Mouse (Mus musculus) liver, embryonic 11.5 days (tissue): Measurements from ENCODE around the gene Pgm2. TPM values are rescaled to one million over a fixed set of nuclear protein-coding genes. Genes with fewer than 3 reads are reported as not detected.
A peak's percentile ranks its signal among the peaks of the same experiment; 100 is the strongest.

Source experiments
- ATAC-seq: fragments of 200-750 bp; cut with Nextera tagmentation; replicated peaks from 2 replicates; pipeline ENCODE4 v1.8.0; 2017; ENCODE audit warnings: moderate number of reproducible peaks, mild to moderate bottlenecking, moderate TSS enrichment, moderate library complexity; ENCODE audit not compliant: low FRiP score
- DNase-seq: peaks from one replicate; pipeline ENCODE4 v3.0.0-alpha.2; 2017; ENCODE audit warnings: low spot score
- H3K27ac ChIP-seq: fragments of 300-500 bp; sonication (generic); 2 replicates; pipeline ENCODE4 v1.5.1; 2014; ENCODE audit warnings: mild to moderate bottlenecking, low read depth, low read length, control low read depth
- H3K27me3 ChIP-seq: fragments of 300-500 bp; sonication (generic); replicated peaks from 2 replicates; pipeline ENCODE4 v1.6.1; 2014; ENCODE audit warnings: low read length, mixed read lengths; ENCODE audit not compliant: control insufficient read depth, insufficient read depth
- H3K36me3 ChIP-seq: fragments of 300-500 bp; sonication (generic); 2 replicates; pipeline ENCODE4 v1.6.1; 2014; ENCODE audit warnings: mild to moderate bottlenecking, low read length, moderate library complexity, mixed read lengths; ENCODE audit not compliant: control insufficient read depth, insufficient read depth
- H3K4me1 ChIP-seq: fragments of 300-500 bp; sonication (generic); replicated peaks from 2 replicates; pipeline ENCODE4 v1.6.1; 2014; ENCODE audit warnings: low read length, mixed read lengths; ENCODE audit not compliant: control insufficient read depth, insufficient read depth
- H3K4me2 ChIP-seq: fragments of 300-500 bp; sonication (generic); 2 replicates; pipeline ENCODE4 v1.6.1; 2014; ENCODE audit warnings: mild to moderate bottlenecking, control low read depth, moderate library complexity
- H3K4me3 ChIP-seq: fragments of 300-500 bp; sonication (generic); 2 replicates; pipeline ENCODE4 v1.5.1; 2014; ENCODE audit warnings: low read depth, low read length, control low read depth
- H3K9ac ChIP-seq: fragments of 300-500 bp; sonication (generic); 2 replicates; pipeline ENCODE4 v1.6.1; 2014; ENCODE audit warnings: low read depth, low read length, control low read depth
- H3K9me3 ChIP-seq: fragments of 300-500 bp; sonication (generic); 2 replicates; pipeline ENCODE4 v1.6.1; 2016; ENCODE audit warnings: low read length, inconsistent platforms, mixed read lengths; ENCODE audit not compliant: control insufficient read depth
- WGBS: fragments of 180-500 bp; shearing (Covaris S2); extraction: QIAGEN DNeasy Blood & Tissue Kit; methylation state at CpG from one replicate; pipeline ENCODE4 v1.1.7; 2014; 5-methylcytosine and 5-hydroxymethylcytosine counted together
- polyA plus RNA-seq: library from polyadenylated mRNA; unstranded; fragments of >200 nt; fragmentation: Nextera tagmentation; extraction: Ambion mirVana; gene quantifications from 2 replicates; pipeline ENCODE4 v1.2.1, GENCODE M21; 2014

Gene Pgm2
- polyA plus RNA-seq, 1 experiment from 2014 or later: 54.4 TPM

DNA sequence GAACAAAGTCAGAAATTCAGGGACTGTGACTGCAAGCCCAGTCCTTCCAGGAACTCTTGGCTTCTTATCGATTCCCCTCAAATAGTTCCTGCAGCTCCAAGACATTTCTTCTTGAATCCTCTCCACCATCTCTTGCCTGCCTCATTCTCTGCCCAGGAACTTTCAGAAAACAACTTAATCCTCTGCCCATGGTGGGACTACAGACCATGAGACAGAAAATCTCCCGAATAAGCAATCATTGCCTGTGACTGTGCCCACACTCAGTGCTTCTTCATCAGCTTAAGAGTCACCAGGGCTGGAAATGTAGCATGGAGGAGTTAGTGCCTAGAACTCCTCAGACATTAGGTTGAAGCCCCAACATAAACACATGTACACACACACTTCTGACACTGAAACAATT is 25.2 kb upstream of the Pgm2 start:
- no peaks in the 10 kb centered on the region for H3K36me3 ChIP-seq
- H3K27ac ChIP-seq: no peak overlapping the region
- no peaks in the 10 kb centered on the region for H3K9me3 ChIP-seq
- no peak for ATAC-seq
- 73% methylated on average over 2 of the region's 2 CpGs for WGBS
- H3K4me2 ChIP-seq: no peak overlapping the region
- H3K27me3 ChIP-seq: no peaks in the 10 kb centered on the region
- H3K9ac ChIP-seq: no peak overlapping the region
- no peaks in the 10 kb centered on the region for H3K4me1 ChIP-seq
- H3K4me3 ChIP-seq: no peak overlapping the region
- DNase-seq: no peak

DNA sequence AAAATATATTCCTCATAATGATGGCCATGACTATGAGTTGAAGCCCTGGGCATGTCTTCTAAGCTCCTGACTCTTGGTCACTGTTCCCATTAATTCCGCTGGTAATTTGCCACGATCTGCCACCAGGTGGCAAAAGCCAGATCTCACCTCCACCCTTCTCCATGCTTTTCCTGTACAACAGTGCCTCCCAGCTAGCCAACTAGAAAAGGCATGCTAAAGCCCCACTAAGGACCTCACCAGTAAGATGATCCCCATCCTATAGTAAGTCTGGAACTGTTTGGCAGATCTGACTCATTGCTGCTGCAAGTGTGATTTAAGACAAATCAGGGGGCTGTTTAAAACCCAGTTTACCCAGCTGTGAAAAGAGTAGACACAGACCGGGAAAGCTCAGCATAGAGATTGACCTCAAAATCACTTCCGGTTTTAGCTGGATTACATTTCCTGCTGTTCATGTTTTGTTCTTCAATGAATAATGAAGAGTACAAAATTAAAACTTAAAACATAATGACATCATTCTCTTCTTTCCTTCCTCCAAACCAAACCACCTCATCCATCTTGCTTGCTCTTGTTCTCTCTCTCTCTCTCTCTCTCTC is 22.6 kb upstream of the Pgm2 start:
- Histone ChIP-seq H3K4me2 (no peak overlapping the region), H3K36me3 (no peaks in the 10 kb centered on the region), H3K4me1 (no peaks in the 10 kb centered on the region), H3K27ac (no peak overlapping the region), H3K4me3 (no peak overlapping the region), H3K9ac (no peak overlapping the region), H3K9me3 (no peaks in the 10 kb centered on the region), H3K27me3 (no peaks in the 10 kb centered on the region)
- WGBS: 27% methylated on average over 4 of the region's 4 CpGs
- DNase-seq (no peak), ATAC-seq (peak; percentile 62; the same call in 1 of the 2 replicates)

- Histone ChIP-seq H3K4me2 (no peak overlapping the region), H3K9me3 (no peaks in the 10 kb centered on the region), H3K36me3 (no peaks in the 10 kb centered on the region), H3K4me1 (no peaks in the 10 kb centered on the region), H3K9ac (no peak overlapping the region), H3K4me3 (no peak overlapping the region), H3K27ac (no peak overlapping the region), H3K27me3 (no peaks in the 10 kb centered on the region)
- 68% methylated on average over 2 of the region's 2 CpGs for WGBS
- no peak for DNase-seq
- ATAC-seq: no peak
Observed at GRCm38 (mm10) chr5:64070742-64071476, 21.8 kb upstream of the Pgm2 start.

DNA sequence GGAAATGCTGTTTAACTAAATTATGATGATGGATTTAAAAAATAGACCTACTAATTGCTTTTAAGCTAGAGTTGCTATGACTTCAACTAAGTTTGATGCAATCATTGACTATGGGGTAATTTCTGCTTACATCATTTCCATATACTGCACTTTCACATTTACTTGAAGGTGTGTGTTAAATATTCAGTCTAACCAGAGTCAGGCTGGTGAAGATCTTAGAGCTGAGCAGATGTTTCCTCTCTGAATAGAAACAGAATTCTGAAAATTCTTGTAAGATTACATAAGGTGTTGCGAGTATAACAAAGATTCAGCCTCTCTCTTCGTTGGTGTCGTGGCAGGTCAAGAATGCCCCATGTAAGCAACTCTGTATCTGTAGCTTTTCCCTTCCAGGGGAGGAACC is 18.3 kb upstream of the Pgm2 start:
- Histone ChIP-seq H3K36me3 (no peaks in the 10 kb centered on the region), H3K9me3 (no peaks in the 10 kb centered on the region)
- no peak for ATAC-seq

GRCm38 (mm10) chr5:64075506-64075905 is 17.2 kb upstream of the Pgm2 start:
- Histone ChIP-seq H3K27ac (no peak overlapping the region), H3K9me3 (no peaks in the 10 kb centered on the region), H3K36me3 (no peaks in the 10 kb centered on the region), H3K4me2 (no peak overlapping the region), H3K4me1 (no peaks in the 10 kb centered on the region), H3K27me3 (no peaks in the 10 kb centered on the region), H3K4me3 (no peak overlapping the region), H3K9ac (no peak overlapping the region)
- DNase-seq (no peak), ATAC-seq (no peak)
- 37% methylated on average over 3 of the region's 3 CpGs for WGBS

More for the DNA sequence above, 18.3 kb upstream of the Pgm2 start:
- Histone ChIP-seq H3K27ac (no peak overlapping the region), H3K4me3 (no peak overlapping the region), H3K4me2 (no peak overlapping the region), H3K4me1 (no peaks in the 10 kb centered on the region), H3K27me3 (no peaks in the 10 kb centered on the region), H3K9ac (no peak overlapping the region)
- 82% methylated on average over 3 of the region's 3 CpGs for WGBS
- no peak for DNase-seq

- H3K36me3 ChIP-seq: no peaks in the 10 kb centered on the region
- WGBS: 74% methylated on average over 4 of the region's 4 CpGs
- no peak overlapping the region for H3K4me2 ChIP-seq
- no peaks in the 10 kb centered on the region for H3K9me3 ChIP-seq
- no peaks in the 10 kb centered on the region for H3K4me1 ChIP-seq
- no peak overlapping the region for H3K4me3 ChIP-seq
- no peaks in the 10 kb centered on the region for H3K27me3 ChIP-seq
- ATAC-seq (no peak), DNase-seq (no peak)
- no peak overlapping the region for H3K9ac ChIP-seq
- H3K27ac ChIP-seq: no peak overlapping the region
Observed at GRCm38 (mm10) chr5:64077353-64077752, 15.4 kb upstream of the Pgm2 start.

- H3K9ac ChIP-seq: no peak overlapping the region
- H3K27ac ChIP-seq: no peak overlapping the region
- H3K4me2 ChIP-seq: no peak overlapping the region
- no peaks in the 10 kb centered on the region for H3K36me3 ChIP-seq
- no peaks in the 10 kb centered on the region for H3K4me1 ChIP-seq
- H3K27me3 ChIP-seq: no peaks in the 10 kb centered on the region
- DNase-seq (no peak), ATAC-seq (no peak)
- no peaks in the 10 kb centered on the region for H3K9me3 ChIP-seq
- H3K4me3 ChIP-seq: no peak overlapping the region
- 68% methylated on average over 7 of the region's 7 CpGs for WGBS
Observed at GRCm38 (mm10) chr5:64078740-64079461, 13.8 kb upstream of the Pgm2 start.

DNA sequence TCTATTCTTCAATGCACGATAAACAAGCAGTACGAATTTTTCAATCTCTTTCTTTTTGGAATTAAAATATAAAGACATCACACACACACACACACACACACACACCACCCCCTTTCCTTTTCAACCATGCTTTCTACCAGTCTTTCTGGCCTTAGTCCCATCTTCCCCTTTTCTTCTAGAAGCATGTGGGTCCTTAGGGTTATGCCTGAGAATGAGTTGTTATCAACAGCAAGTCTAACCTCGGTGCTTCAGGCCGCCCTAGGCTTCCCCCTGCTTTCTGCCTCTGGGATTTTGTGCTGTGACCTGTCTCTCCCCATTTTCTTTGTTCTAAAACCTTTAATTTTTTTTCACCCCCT is 13.3 kb upstream of the Pgm2 start:
- Histone ChIP-seq H3K4me2 (no peak overlapping the region), H3K9me3 (no peaks in the 10 kb centered on the region), H3K36me3 (no peaks in the 10 kb centered on the region), H3K4me3 (no peak overlapping the region), H3K9ac (no peak overlapping the region), H3K27me3 (no peaks in the 10 kb centered on the region), H3K4me1 (no peaks in the 10 kb centered on the region), H3K27ac (no peak overlapping the region)
- ATAC-seq (no peak), DNase-seq (no peak)
- WGBS: 74% methylated on average over 4 of the region's 4 CpGs
